Mouse (Mus musculus) heart, postnatal 25 days (tissue): ENCODE data around the gene Stxbp3. TPM values are rescaled to one million over a fixed set of nuclear protein-coding genes. Genes with fewer than 3 reads are reported as not detected.

Experiments
- DNase-seq: peaks from one replicate; pipeline ENCODE4 v3.0.0; 2022; ENCODE audit warnings: low spot score
- intact Hi-C: fragments of 180-260 bp; cut with DNase I; formaldehyde crosslinking; loops from one replicate; pipeline ENCODE4 v1.15.1; 2025
- total RNA-seq, 2 experiments: library from RNA; stranded (reverse); gene quantifications; 2 replicates each; pipeline ENCODE4 v1.2.3; 2021

Stxbp3 gene
- total RNA-seq, 2 experiments from 2014 or later: 23.4 to 23.9 TPM

- intact Hi-C loops: loop anchor here (5.0 kb wide), 1 partner anchor 51 kb away; the partner anchor contains the start of gene Gpsm2
Measured at GRCm38 (mm10) chr3:108772811-108773210, 67.5 kb downstream of the Stxbp3 start.

GRCm38 (mm10) chr3:108772211-108772610 is 68.1 kb downstream of the Stxbp3 start:
- no peak for DNase-seq
- intact Hi-C loops: loop anchor here (5.0 kb wide), 1 partner anchor 50 kb away; the partner anchor contains the start of gene Gpsm2

More at GRCm38 (mm10) chr3:108772811-108773210, 67.5 kb downstream of the Stxbp3 start:
- no peak for DNase-seq

DNA sequence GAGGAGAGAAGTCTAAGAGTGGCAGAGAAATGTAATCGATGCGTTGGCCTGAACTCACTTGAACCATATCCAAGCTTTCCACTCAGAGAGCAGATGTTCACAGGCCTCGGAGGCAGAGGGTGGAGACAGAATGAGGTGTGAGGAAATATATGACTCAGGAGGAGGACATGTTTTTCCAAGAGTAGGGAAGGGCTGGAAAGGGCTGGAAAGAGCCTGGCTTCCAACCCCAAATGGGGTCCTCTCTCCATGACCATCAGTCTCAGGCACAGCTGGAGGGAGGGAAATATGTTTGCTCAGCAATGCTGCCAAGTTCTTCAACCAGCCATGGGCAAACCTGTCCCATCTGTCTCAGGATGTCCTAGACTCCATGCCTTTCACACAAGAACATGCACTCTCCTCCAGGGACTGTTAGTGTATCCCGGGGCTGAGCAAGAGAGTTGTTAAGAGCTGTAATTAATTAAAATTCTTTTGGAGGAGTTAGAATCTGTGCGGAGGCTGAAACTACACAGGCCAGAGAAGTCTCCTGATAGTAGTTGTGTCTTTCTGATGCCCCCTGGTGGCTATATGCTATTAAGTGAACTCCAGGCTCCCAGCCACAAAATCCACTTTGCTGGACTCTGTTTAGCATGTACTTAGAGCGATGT is 69.5 kb downstream of the Stxbp3 start:
- DNase-seq: peak; percentile 23
- intact Hi-C loops: loop anchor here (1.0 to 5.0 kb wide), 2 partner anchors 49 to 70 kb away; partner anchors contain the start of gene Gpsm2

- intact Hi-C loops: loop anchor here (10.0 kb wide), 1 partner anchor 365 kb away; no protein-coding TSS in a partner anchor
- no peak for DNase-seq
Measured at GRCm38 (mm10) chr3:108769547-108769946, 70.8 kb downstream of the Stxbp3 start.

GRCm38 (mm10) chr3:108767416-108767815 is 72.9 kb downstream of the Stxbp3 start:
- no peak for DNase-seq
- intact Hi-C loops: loop anchor here (10.0 kb wide), 1 partner anchor 363 kb away; no protein-coding TSS in a partner anchor

GRCm38 (mm10) chr3:108766943-108767342 is 73.4 kb downstream of the Stxbp3 start:
- intact Hi-C loops: loop anchor here (10.0 kb wide), 1 partner anchor 362 kb away; no protein-coding TSS in a partner anchor
- no peak for DNase-seq

- intact Hi-C loops: loop anchor here (10.0 kb wide), 1 partner anchor 361 kb away; no protein-coding TSS in a partner anchor
- no peak for DNase-seq
Measured at GRCm38 (mm10) chr3:108765476-108765875, 74.8 kb downstream of the Stxbp3 start.

GRCm38 (mm10) chr3:108764976-108765375 is 75.3 kb downstream of the Stxbp3 start:
- no peak for DNase-seq
- intact Hi-C loops: loop anchor here (10.0 kb wide), 1 partner anchor 360 kb away; no protein-coding TSS in a partner anchor

DNA sequence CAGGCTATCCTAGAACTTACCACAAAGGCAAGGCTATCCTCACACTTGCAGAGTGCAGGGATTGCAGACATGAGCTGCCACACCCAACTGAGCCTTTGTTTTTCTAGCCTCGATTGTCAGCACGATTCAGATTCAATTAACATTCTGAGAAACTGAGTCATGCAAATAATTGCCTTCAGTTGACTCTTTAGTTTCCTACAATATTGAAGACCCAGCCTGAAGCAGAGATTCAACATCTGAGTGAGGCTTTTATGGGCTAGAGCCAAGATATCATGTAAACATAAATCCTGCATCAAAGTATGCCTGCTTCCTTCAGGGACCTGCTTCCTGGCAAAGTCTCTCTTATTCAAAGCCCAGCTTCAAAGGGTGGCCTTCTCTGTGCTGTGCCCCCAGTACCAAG is 76.6 kb downstream of the Stxbp3 start:
- DNase-seq: no peak
- intact Hi-C loops: loop anchor here (10.0 kb wide), 1 partner anchor 359 kb away; no protein-coding TSS in a partner anchor

DNA sequence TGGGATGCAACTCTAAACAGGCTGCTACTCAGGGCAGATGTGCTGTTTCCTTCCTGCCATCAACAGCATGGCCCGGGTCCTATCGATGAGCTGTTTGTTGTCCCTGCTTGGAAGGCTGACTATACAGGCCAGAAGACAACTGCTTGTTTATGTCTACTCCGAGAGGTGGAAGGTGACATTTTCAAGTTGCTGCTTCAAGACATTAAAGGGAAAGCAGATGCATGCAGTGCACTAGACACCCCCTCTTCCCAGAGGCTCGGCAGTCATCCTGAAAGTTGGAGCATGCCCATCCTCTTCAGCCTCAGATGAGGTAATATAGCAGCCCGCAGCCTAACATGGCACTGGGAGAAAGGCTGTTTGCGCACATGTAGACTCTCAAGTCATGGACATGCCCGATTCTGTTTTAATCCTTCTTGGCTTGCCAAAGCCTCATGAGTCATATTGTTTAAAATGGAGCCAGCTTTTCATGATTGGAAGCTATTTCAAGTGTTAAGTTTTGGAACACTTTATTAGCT is 77.7 kb downstream of the Stxbp3 start:
- intact Hi-C loops: loop anchor here (10.0 kb wide), 1 partner anchor 358 kb away; no protein-coding TSS in a partner anchor
- peak; percentile 19 for DNase-seq

GRCm38 (mm10) chr3:108759566-108760420 is 80.5 kb downstream of the Stxbp3 start:
- intact Hi-C loops: loop anchor here (10.0 kb wide), 1 partner anchor 355 kb away; no protein-coding TSS in a partner anchor
- no peak for DNase-seq

GRCm38 (mm10) chr3:108757570-108757969 is 82.8 kb downstream of the Stxbp3 start:
- no peak for DNase-seq
- intact Hi-C loops: no loop called here

DNA sequence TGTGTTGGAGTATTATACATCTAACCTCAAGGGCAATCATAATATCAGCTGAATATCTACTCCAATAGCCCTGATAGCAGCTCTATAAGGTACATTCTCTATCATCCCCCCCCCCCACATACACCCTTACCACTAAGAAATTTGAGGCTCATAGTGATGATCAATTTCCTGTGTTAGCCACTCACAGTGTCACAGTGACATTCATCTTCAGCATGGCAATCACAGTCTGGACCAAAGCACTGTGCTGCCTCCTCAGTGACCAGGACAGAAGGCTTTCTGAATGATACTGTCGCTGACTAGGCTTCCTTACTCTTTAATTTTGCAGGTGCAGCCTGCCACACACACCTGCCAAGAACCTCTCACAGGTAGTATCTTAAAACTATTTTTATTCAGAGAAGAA is 84.2 kb downstream of the Stxbp3 start:
- no peak for DNase-seq

DNA sequence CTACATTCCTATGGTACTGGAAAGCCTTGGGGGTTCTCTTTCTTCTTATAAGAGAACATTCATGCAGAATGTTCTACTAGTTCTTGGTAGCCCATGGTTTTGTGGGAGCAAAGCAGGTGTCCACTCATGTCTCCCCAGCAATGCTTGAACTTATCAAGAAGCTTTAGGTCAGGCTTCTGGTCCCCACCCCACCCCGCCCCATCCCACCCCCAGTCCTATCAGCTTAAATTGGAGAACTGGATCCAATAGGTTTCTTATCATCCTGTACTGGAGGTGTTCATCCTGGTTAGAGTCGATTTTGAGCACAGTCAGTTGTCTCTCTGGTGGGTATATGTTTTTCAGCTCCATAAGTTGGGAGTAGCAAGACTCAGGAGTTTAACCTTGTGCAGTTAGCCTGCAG is 84.8 kb downstream of the Stxbp3 start:
- intact Hi-C loops: no loop called here

More for the DNA sequence above, 84.2 kb downstream of the Stxbp3 start:
- intact Hi-C loops: no loop called here

DNA sequence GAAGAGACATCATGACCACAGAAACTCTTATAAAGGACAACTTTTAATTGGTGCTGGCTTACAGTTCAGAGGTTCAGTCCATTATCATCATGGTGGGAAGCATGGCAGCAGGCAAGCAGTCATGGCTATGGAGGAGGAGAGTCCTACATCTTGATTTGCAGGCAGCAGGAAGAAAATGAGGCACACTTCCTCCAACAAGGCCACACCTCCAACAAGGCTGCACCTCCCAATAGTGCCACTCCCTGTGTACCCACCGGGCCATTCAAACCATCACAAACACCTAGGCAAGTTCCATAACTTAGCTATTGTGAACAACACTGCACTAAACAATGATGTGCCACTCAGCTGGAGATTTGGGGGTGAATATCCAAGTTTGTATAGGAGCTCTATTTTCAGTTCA is 85.8 kb downstream of the Stxbp3 start:
- no peak for DNase-seq
- intact Hi-C loops: no loop called here

More for the DNA sequence above, 84.8 kb downstream of the Stxbp3 start:
- no peak for DNase-seq

GRCm38 (mm10) chr3:108751691-108752090 is 88.6 kb downstream of the Stxbp3 start:
- DNase-seq: no peak
- intact Hi-C loops: no loop called here

DNA sequence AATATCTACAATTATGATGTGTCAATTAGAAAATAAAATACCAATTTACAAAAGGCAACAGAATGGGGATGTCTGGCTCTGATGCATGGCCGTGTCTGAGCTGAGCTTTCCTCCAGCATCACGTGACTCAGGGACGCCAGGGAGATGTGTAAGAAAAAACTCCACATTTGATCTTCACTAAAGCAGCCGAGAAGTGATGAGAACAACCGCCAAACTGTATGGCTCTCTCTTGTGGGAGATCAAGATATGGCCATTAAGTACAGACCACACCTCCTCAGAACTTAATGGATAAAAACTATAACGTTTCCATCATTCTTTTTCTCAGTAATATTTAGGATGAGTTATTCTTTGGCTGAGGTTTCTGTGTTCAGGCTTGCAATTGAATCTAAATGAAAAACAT is 89.3 kb downstream of the Stxbp3 start:
- intact Hi-C loops: no loop called here
- no peak for DNase-seq

DNA sequence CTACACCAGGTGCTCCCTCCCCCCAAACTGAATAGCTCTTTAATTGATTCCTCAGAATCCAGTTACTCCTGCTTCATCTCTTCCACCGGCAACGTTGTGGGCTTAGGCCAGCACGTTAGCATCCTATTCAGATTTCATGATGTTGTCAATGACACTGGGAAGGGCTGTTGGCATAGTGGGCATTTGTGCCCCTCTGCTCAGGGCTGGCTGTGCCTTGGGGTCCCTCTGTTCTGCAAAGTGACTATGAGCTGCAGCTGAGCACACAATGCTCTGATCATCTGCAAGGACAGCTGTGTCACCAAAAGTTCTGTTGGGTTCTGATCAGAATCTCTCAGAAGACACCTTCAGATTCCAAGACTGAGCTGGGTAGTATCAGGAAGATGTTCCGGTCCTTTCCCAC is 96.3 kb downstream of the Stxbp3 start:
- intact Hi-C loops: no loop called here
- DNase-seq: no peak
